8 mouse cellular contexts compared by ENCODE assay signal in the genomic region with DNA sequence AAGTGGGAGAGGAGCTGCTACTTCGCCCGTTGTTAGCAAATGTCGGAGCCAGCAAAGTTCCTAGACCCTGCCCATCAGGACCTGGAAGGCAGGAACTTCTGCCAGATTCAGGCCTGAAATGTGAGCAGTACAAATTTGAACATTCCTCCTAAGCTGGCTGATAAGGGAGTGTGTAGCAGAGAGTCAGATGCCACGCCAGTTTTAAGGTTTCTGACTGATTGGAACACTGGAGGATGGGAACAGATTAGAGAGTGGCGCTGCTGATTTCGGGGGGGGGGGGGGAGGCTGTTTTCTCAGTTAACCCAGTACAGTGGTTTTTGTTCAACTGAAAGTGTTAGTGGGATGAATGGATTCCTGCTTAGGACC. TPM values are rescaled to one million over a fixed set of nuclear protein-coding genes. Genes with fewer than 3 reads are reported as not detected.
DNase-seq lines count a peak whose midpoint lies in the region; ATAC-seq and TF ChIP-seq lines count a peak whose summit lies in the region.

No protein-coding gene starts in this region.

- peaks cover 58% of the 10 kb centered on the region for H3K4me1 ChIP-seq in heart, embryonic 16.5 days (ENCODE audit: control insufficient read depth, insufficient read depth, low read length)
- H3K4me1 ChIP-seq in bone marrow, adult 2 months (ENCODE audit: control insufficient read depth, insufficient read depth, low read length) = peaks cover 8% of the 10 kb centered on the region
- peaks cover 2% of the 10 kb centered on the region; the same call in 1 of the 2 replicates for H3K4me1 ChIP-seq in hindbrain, embryonic 11.5 days (replicated peaks; ENCODE audit: control insufficient read depth, insufficient read depth, low read length)
- H3K4me1 ChIP-seq in midbrain, embryonic 12.5 days = peaks cover 52% of the 10 kb centered on the region

- H3K36me3 ChIP-seq in heart, embryonic 16.5 days (ENCODE audit: control insufficient read depth, insufficient read depth) = no peaks in the 10 kb centered on the region
- H3K36me3 ChIP-seq in hindbrain, embryonic 11.5 days (ENCODE audit: control insufficient read depth, insufficient read depth, low read length) = no peaks in the 10 kb centered on the region
- H3K36me3 ChIP-seq in midbrain, embryonic 12.5 days = no peaks in the 10 kb centered on the region

- no peaks in the 10 kb centered on the region for H3K9me3 ChIP-seq in heart, embryonic 16.5 days (replicated peaks; ENCODE audit: control insufficient read depth, low read length)
- no peaks in the 10 kb centered on the region for H3K9me3 ChIP-seq in hindbrain, embryonic 11.5 days (ENCODE audit: control insufficient read depth, low read length)
- H3K9me3 ChIP-seq in midbrain, embryonic 12.5 days = no peaks in the 10 kb centered on the region

- no peak for DNase-seq in heart, adult 11 months
- no peak for DNase-seq in hindbrain, embryonic 11.5 days (ENCODE audit: low spot score)
- no peak for DNase-seq in frontal cortex, postnatal 36 days (ENCODE audit: low spot score in 2 of 2)
- no peak for DNase-seq in layer of hippocampus, adult 18-20 months (ENCODE audit: low spot score in 2 of 2)

- H3K4me2 ChIP-seq in heart, embryonic 16.5 days (ENCODE audit: low read depth, low read length) = peak overlapping the region; percentile 86
- peak overlapping the region; percentile 82 for H3K4me2 ChIP-seq in hindbrain, embryonic 11.5 days (replicated peaks; ENCODE audit: low read depth, low read length)
- peak overlapping the region; percentile 91 for H3K4me2 ChIP-seq in midbrain, embryonic 12.5 days (replicated peaks)

- no peak for TF ChIP-seq POLR2A in bone marrow, adult 2 months (IDR thresholded peaks at IDR 0.05; ENCODE audit: borderline replicate concordance, control insufficient read depth, low read depth, low read length)

- peak overlapping the region; percentile 96 for H3K4me3 ChIP-seq in heart, embryonic 16.5 days (ENCODE audit: low read length)
- peak overlapping the region; percentile 93 for H3K4me3 ChIP-seq in bone marrow, adult 2 months (replicated peaks; ENCODE audit: control insufficient read depth, low read depth, low read length)
- H3K4me3 ChIP-seq in hindbrain, embryonic 11.5 days (ENCODE audit: low read depth, low read length) = peak overlapping the region; percentile 83
- H3K4me3 ChIP-seq in midbrain, embryonic 12.5 days = peak overlapping the region; percentile 80

- H3K9ac ChIP-seq in heart, embryonic 16.5 days (ENCODE audit: low read length) = peak overlapping the region; percentile 94
- peak overlapping the region; percentile 85 for H3K9ac ChIP-seq in hindbrain, embryonic 11.5 days (ENCODE audit: low read depth, low read length)
- H3K9ac ChIP-seq in midbrain, embryonic 12.5 days (replicated peaks) = peak overlapping the region; percentile 86

- H3K27me3 ChIP-seq in heart, embryonic 16.5 days (ENCODE audit: control insufficient read depth, insufficient read depth, low read length) = no peaks in the 10 kb centered on the region
- no peaks in the 10 kb centered on the region for H3K27me3 ChIP-seq in hindbrain, embryonic 11.5 days (ENCODE audit: control insufficient read depth, insufficient read depth, low read length)
- no peaks in the 10 kb centered on the region for H3K27me3 ChIP-seq in midbrain, embryonic 12.5 days

- WGBS in heart, embryonic 16.5 days = 0% methylated on average over 6 of the region's 6 CpGs
- WGBS in bone marrow, adult 2 months = 0% methylated on average over 6 of the region's 6 CpGs
- WGBS in hindbrain, embryonic 11.5 days = 0% methylated on average over 6 of the region's 6 CpGs
- WGBS in midbrain, embryonic 12.5 days = 3% methylated on average over 6 of the region's 6 CpGs

- peak overlapping the region; percentile 99 for H3K27ac ChIP-seq in heart, embryonic 16.5 days (ENCODE audit: low read length)
- H3K27ac ChIP-seq in bone marrow, adult 2 months (ENCODE audit: control insufficient read depth, insufficient read depth, low read depth, low read length, poor library complexity) = peak overlapping the region; percentile 95
- H3K27ac ChIP-seq in hindbrain, embryonic 11.5 days (ENCODE audit: low read depth, low read length) = peak overlapping the region; percentile 90
- H3K27ac ChIP-seq in midbrain, embryonic 12.5 days (replicated peaks) = peak overlapping the region; percentile 91

- TF ChIP-seq CTCF in bone marrow, adult 2 months (IDR thresholded peaks at IDR 0.05; ENCODE audit: control insufficient read depth, insufficient read depth, low read length) = no peak

- no peak for ATAC-seq in heart, embryonic 16.5 days (replicated peaks; ENCODE audit: extremely low read depth, insufficient read depth, low FRiP score)
- no peak for ATAC-seq in hindbrain, embryonic 11.5 days (ENCODE audit: low FRiP score)
- ATAC-seq in midbrain, embryonic 12.5 days (ENCODE audit: low FRiP score, low read depth) = no peak
- ATAC-seq in frontal cortex, adult (ENCODE audit: low TSS enrichment) = no peak

RNA-seq across cellular contexts. Expression of a gene that starts 8.0 kb away (rescaled TPM):
- 267 and 298 TPM in 2 replicates for polyA plus RNA-seq in heart, embryonic 16.5 days (2015; fragmentation: Nextera tagmentation; extraction: Ambion mirVana)
- polyA plus RNA-seq in bone marrow, adult 2 months (2011; ENCODE audit: insufficient read depth, insufficient read length, low replicate concordance, missing spikeins) = 645 and 665 TPM in 2 replicates
- 558 and 580 TPM in 2 replicates for polyA plus RNA-seq in hindbrain, embryonic 11.5 days (2014; fragmentation: Nextera tagmentation; extraction: Ambion mirVana)
- 454 and 459 TPM in 2 replicates for polyA plus RNA-seq in midbrain, embryonic 12.5 days (2016; fragmentation: Nextera tagmentation; extraction: Ambion mirVana)
- 100 to 1,000 TPM; 170 to 172 TPM for total RNA-seq in layer of hippocampus, adult 18-20 months (2021)

RNA-seq across cellular contexts. Expression of a gene that starts 23.5 kb away (rescaled TPM):
- polyA plus RNA-seq in heart, embryonic 16.5 days (2015; fragmentation: Nextera tagmentation; extraction: Ambion mirVana) = 0.25 and 0.32 TPM in 2 replicates
- 0.79 and 1.5 TPM in 2 replicates for polyA plus RNA-seq in bone marrow, adult 2 months (2011; ENCODE audit: insufficient read depth, insufficient read length, low replicate concordance, missing spikeins)
- polyA plus RNA-seq in hindbrain, embryonic 11.5 days (2014; fragmentation: Nextera tagmentation; extraction: Ambion mirVana) = 0.32 and 0.66 TPM in 2 replicates
- 0.54 and 0.57 TPM in 2 replicates for polyA plus RNA-seq in midbrain, embryonic 12.5 days (2016; fragmentation: Nextera tagmentation; extraction: Ambion mirVana)
- total RNA-seq in layer of hippocampus, adult 18-20 months (2021) = under 1 TPM; 0.28 to 0.32 TPM

RNA-seq across cellular contexts. Expression of a gene that starts 28.1 kb away (rescaled TPM):
- polyA plus RNA-seq in heart, embryonic 16.5 days (2015; fragmentation: Nextera tagmentation; extraction: Ambion mirVana) = 111 and 146 TPM in 2 replicates
- polyA plus RNA-seq in bone marrow, adult 2 months (2011; ENCODE audit: insufficient read depth, insufficient read length, low replicate concordance, missing spikeins) = 57.2 and 89.7 TPM in 2 replicates
- polyA plus RNA-seq in hindbrain, embryonic 11.5 days (2014; fragmentation: Nextera tagmentation; extraction: Ambion mirVana) = 203 and 230 TPM in 2 replicates
- 207 and 222 TPM in 2 replicates for polyA plus RNA-seq in midbrain, embryonic 12.5 days (2016; fragmentation: Nextera tagmentation; extraction: Ambion mirVana)
- total RNA-seq in layer of hippocampus, adult 18-20 months (2021) = 100 to 1,000 TPM; 166 to 176 TPM

RNA-seq across cellular contexts. Expression of a gene that starts 29.0 kb away (rescaled TPM):
- 147 and 151 TPM in 2 replicates for polyA plus RNA-seq in heart, embryonic 16.5 days (2015; fragmentation: Nextera tagmentation; extraction: Ambion mirVana)
- 31.4 and 49.9 TPM in 2 replicates for polyA plus RNA-seq in bone marrow, adult 2 months (2011; ENCODE audit: insufficient read depth, insufficient read length, low replicate concordance, missing spikeins)
- 223 and 230 TPM in 2 replicates for polyA plus RNA-seq in hindbrain, embryonic 11.5 days (2014; fragmentation: Nextera tagmentation; extraction: Ambion mirVana)
- 185 and 204 TPM in 2 replicates for polyA plus RNA-seq in midbrain, embryonic 12.5 days (2016; fragmentation: Nextera tagmentation; extraction: Ambion mirVana)
- total RNA-seq in layer of hippocampus, adult 18-20 months (2021) = 10 to 100 TPM; 92.5 to 95.2 TPM
